Mouse (Mus musculus): ENCODE data around the gene Kansl1.

- TF ChIP-seq GATA1 (IDR thresholded peaks at IDR 0.05; ENCODE audit: borderline replicate concordance, low read length) (no peak), FLI1 (IDR thresholded peaks at IDR 0.05; ENCODE audit: low read length) (no peak)
These were observed 33.5 kb downstream of the Kansl1 start for GRCm38 (mm10) chr11:104435141-104435540.
